Mouse (Mus musculus) liver, adult (tissue): ENCODE data around the gene Fthl17b.
"Not testable (repeated sequence)": the region's sequence is repeated elsewhere in the genome, so short reads cannot be mapped to it uniquely, and the experiment has no call there.

ENCODE experiments used
- GATA4 ChIP-seq: IDR thresholded peaks from 2 replicates; pipeline ENCODE4 v1.6.1; 2014; ENCODE audit warnings: mild to moderate bottlenecking, low read length; ENCODE audit not compliant: insufficient replicate concordance

Fthl17b gene

DNA sequence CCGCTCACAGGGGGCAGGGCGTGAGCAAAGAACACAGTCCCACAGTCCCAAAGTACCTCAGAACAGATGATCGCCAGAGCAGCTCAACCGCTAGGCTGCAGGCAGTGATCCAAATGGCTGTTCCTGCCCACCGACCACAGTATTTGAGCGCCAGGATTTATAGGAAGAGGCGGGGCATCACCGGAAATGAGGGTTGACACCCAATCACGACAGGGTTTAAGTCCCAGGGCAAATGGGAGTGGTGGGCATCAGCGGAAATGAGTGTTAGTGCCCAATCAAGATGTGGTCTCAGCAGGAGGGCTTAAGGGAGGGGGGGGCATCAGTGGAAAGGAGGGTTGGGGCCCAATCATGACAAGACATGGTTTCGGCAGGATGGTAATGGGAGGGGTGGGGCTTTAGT lies at the start of gene Fthl17b:
TSS of gene Fthl17b (minus strand) at position 101 of the 400 bp plus-strand sequence.
- TF ChIP-seq GATA4: not testable (repeated sequence)

GRCm38 (mm10) chrX:8986655-8987054 lies 23.9 kb upstream of the Fthl17b start, which contains the start of gene Fthl17d:
Gene Fthl17d (minus strand): TSS chrX:8986755.
- not testable (repeated sequence) for TF ChIP-seq GATA4

DNA sequence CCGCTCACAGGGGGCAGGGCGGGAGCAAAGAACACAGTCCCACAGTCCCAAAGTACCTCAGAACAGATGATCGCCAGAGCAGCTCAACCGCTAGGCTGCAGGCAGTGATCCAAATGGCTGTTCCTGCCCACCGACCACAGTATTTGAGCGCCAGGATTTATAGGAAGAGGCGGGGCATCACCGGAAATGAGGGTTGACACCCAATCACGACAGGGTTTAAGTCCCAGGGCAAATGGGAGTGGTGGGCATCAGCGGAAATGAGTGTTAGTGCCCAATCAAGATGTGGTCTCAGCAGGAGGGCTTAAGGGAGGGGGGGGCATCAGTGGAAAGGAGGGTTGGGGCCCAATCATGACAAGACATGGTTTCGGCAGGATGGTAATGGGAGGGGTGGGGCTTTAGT lies 13.7 kb upstream of the Fthl17b start, which contains the start of gene Fthl17c:
TSS of gene Fthl17c (minus strand) at position 101 of the 400 bp plus-strand sequence.
- TF ChIP-seq GATA4: not testable (repeated sequence)

GRCm38 (mm10) chrX:8944041-8944440 lies 18.7 kb downstream of the Fthl17b start:
- TF ChIP-seq GATA4: no peak

DNA sequence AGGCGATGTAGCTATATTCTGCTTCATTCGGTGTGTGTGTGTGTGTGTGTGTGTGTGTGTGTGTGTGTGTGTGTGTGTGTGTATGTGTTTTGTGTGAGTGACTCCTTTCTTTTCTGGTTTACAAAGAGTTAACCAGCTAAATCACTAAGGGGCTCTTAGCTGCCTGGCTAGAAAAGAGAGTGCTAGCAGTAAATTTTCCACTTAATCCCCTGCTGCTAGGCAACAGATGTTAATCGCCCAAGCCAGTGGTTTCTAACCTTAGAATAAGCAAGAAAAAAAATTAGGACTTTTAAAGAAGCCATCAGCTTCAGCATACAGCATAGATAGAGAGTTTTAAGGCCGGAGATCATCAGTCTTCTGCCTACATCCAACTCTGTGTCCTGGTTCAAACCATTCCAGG lies 35.5 kb downstream of the Fthl17b start:
- no peak for TF ChIP-seq GATA4

DNA sequence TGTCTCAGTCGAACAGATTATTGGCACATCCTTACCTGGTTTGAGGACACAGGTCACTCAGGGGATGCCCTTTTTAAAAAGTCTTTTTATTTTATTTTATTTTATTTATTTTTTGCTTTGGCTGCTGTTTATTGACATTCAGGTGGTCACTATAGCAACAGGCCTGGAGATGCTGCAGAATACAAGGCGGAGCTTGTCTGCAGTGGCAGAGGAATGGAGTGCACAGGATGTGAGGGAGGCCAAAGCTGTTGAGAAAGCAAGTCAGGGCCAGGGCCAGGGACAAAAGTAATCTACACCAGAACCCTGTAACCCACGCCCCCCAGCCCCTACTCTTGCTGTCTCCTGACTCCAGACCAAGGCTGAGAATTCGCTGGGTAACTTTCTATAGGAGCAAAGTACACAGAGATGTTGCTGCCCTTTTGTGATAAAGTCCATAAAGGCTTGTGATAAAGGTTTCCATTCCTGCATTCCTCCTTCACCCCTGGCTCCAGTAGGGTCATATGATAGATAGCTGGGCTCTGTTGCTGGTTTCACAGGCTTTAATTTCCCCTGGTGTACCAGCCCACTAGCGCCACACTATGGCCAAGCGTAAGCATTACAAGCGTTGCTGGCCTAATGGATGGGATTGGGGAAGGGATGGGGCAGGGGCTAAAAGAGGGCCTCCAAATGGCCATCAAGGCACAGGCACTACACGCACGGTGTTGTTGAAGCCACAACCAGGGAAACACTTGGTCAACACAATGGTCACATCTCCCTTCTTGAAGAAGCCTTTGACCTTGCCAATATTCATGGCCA lies 40.8 kb downstream of the Fthl17b start:
- TF ChIP-seq GATA4: no peak

DNA sequence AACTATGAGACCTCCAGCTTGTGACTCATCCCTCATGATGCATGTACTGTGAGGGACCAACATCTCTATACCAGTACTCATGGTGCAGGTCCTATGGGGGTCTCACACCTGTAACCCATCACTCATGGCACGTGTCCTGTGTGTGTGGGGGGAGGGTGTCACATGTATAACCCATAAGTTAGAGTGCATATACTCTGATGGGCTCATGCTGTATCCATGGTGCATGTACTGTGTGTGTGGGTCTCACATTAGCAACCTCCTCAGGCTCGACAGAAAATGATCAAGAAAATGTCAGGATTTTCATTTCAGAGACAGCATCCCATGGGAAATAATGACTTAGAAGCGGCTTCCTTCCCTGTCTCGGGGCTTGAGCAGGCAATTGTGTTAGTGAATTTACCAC lies 41.7 kb downstream of the Fthl17b start:
- TF ChIP-seq GATA4: no peak
